Mouse (Mus musculus) kidney, embryonic 14.5 days (tissue): ENCODE measurements around the gene Tnfsf9. TPM values are rescaled to one million over a fixed set of nuclear protein-coding genes. Genes with fewer than 3 reads are reported as not detected.

Experiments
- ATAC-seq: fragments of 200-750 bp; cut with Nextera tagmentation; 2 replicates; pipeline ENCODE4 v1.8.0; 2017; ENCODE audit warnings: moderate number of reproducible peaks, mild to moderate bottlenecking, moderate TSS enrichment, moderate library complexity; ENCODE audit not compliant: low FRiP score, low TSS enrichment
- H3K27ac ChIP-seq: fragments of 300-500 bp; sonication (generic); 2 replicates; pipeline ENCODE4 v1.5.1; 2014; ENCODE audit warnings: low read depth, mild to moderate bottlenecking, low read length, moderate library complexity, mixed read lengths
- H3K27me3 ChIP-seq: fragments of 300-500 bp; sonication (generic); 2 replicates; pipeline ENCODE4 v1.6.1; 2014; ENCODE audit warnings: mild to moderate bottlenecking, low read length; ENCODE audit not compliant: control insufficient read depth, insufficient read depth
- H3K36me3 ChIP-seq: fragments of 300-500 bp; sonication (generic); 2 replicates; pipeline ENCODE4 v1.6.1; 2014; ENCODE audit warnings: low read length, mixed read lengths; ENCODE audit not compliant: control insufficient read depth, insufficient read depth
- H3K4me1 ChIP-seq: fragments of 300-500 bp; sonication (generic); 2 replicates; pipeline ENCODE4 v1.6.1; 2014; ENCODE audit warnings: low read length, mixed read lengths; ENCODE audit not compliant: control insufficient read depth, insufficient read depth
- H3K4me2 ChIP-seq: fragments of 300-500 bp; sonication (generic); replicated peaks from 2 replicates; pipeline ENCODE4 v1.6.1; 2014; ENCODE audit warnings: low read depth, mild to moderate bottlenecking, low read length
- H3K4me3 ChIP-seq: fragments of 300-500 bp; sonication (generic); 2 replicates; pipeline ENCODE4 v1.5.1; 2014; ENCODE audit warnings: mild to moderate bottlenecking, low read length
- H3K9ac ChIP-seq: fragments of 300-500 bp; sonication (generic); 2 replicates; pipeline ENCODE4 v1.6.1; 2014; ENCODE audit warnings: low read depth, mild to moderate bottlenecking, low read length, moderate library complexity
- H3K9me3 ChIP-seq: fragments of 300-500 bp; sonication (generic); 2 replicates; pipeline ENCODE4 v1.6.1; 2016; ENCODE audit warnings: low read length; ENCODE audit not compliant: control insufficient read depth
- WGBS: fragments of 180-500 bp; shearing (Covaris S2); extraction: QIAGEN DNeasy Blood & Tissue Kit; methylation state at CpG from one replicate; pipeline ENCODE4 v1.1.7; 2014; 5-methylcytosine and 5-hydroxymethylcytosine counted together
- polyA plus RNA-seq: library from polyadenylated mRNA; unstranded; fragments of >200 nt; fragmentation: Nextera tagmentation; extraction: Ambion mirVana; gene quantifications from 2 replicates; pipeline ENCODE4 v1.2.1, GENCODE M21; 2014

Gene Tnfsf9
- polyA plus RNA-seq, 1 experiment from 2014 or later, result 10.1 TPM

- H3K9ac ChIP-seq, result 0 out of 2 replicates have a peak overlapping the region, but pooled peaks have one; percentile 74
- peaks cover 6% of the 10 kb centered on the region; the same call in 1 of the 2 replicates for H3K4me1 ChIP-seq
- no peak overlapping the region for H3K27ac ChIP-seq
- peak overlapping the region; percentile 74 for H3K4me2 ChIP-seq
- H3K36me3 ChIP-seq, result no peaks in the 10 kb centered on the region
- H3K27me3 ChIP-seq, result no peaks in the 10 kb centered on the region
- 0 out of 2 replicates have a peak, but pooled peaks have one; percentile 13 for ATAC-seq
- H3K4me3 ChIP-seq, result peak overlapping the region; percentile 62; the same call in 1 of the 2 replicates
- WGBS, result 47% methylated on average over 4 of the region's 4 CpGs
- H3K9me3 ChIP-seq, result no peaks in the 10 kb centered on the region
Measured at GRCm38 (mm10) chr17:57104496-57104895, 629 bp upstream of the Tnfsf9 start.

DNA sequence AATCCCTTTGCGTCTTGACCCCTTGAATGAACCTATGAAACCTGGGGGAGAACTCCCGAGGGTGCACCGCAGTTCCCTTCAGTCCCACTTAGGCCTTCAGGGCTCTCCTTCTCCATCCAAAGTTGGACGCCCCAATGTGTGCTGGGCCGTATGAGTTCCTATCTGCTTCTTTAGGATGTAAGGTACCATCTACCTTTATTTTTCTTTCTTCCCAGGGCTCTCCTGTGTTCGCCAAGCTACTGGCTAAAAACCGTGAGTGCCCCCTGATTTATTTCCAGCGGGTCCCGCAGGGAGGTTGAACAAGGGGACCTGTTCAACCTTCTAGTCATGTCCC, 877 bp downstream of the Tnfsf9 start:
- peak overlapping the region; percentile 74 for H3K9ac ChIP-seq

DNA sequence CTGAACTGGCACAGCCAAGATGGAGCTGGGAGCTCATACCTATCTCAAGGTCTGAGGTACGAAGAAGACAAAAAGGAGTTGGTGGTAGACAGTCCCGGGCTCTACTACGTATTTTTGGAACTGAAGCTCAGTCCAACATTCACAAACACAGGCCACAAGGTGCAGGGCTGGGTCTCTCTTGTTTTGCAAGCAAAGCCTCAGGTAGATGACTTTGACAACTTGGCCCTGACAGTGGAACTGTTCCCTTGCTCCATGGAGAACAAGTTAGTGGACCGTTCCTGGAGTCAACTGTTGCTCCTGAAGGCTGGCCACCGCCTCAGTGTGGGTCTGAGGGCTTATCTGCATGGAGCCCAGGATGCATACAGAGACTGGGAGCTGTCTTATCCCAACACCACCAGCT, 1.9 kb downstream of the Tnfsf9 start:
- peaks cover 6% of the 10 kb centered on the region; the same call in 1 of the 2 replicates for H3K4me1 ChIP-seq
- H3K9me3 ChIP-seq, result no peaks in the 10 kb centered on the region
- no peak for ATAC-seq
- H3K4me3 ChIP-seq, result no peak overlapping the region
- WGBS, result 90% methylated on average over 5 of the region's 5 CpGs
- no peak overlapping the region for H3K27ac ChIP-seq
- no peak overlapping the region for H3K9ac ChIP-seq
- no peaks in the 10 kb centered on the region for H3K27me3 ChIP-seq
- H3K4me2 ChIP-seq, result no peak overlapping the region
- H3K36me3 ChIP-seq, result no peaks in the 10 kb centered on the region

More for the DNA sequence above, 877 bp downstream of the Tnfsf9 start:
- Histone ChIP-seq H3K9me3 (no peaks in the 10 kb centered on the region), H3K4me1 (peaks cover 6% of the 10 kb centered on the region; the same call in 1 of the 2 replicates), H3K27ac (no peak overlapping the region), H3K4me2 (peak overlapping the region; percentile 74), H3K27me3 (no peaks in the 10 kb centered on the region), H3K36me3 (no peaks in the 10 kb centered on the region), H3K4me3 (peak overlapping the region; percentile 62)
- ATAC-seq, result no peak
- WGBS, result 8% methylated on average over 9 of the region's 9 CpGs

- Histone ChIP-seq H3K9me3 (no peaks in the 10 kb centered on the region), H3K4me3 (no peak overlapping the region), H3K9ac (no peak overlapping the region), H3K27me3 (no peaks in the 10 kb centered on the region), H3K4me2 (no peak overlapping the region), H3K36me3 (no peaks in the 10 kb centered on the region), H3K4me1 (peaks cover 6% of the 10 kb centered on the region; the same call in 1 of the 2 replicates), H3K27ac (no peak overlapping the region)
- no peak for ATAC-seq
- WGBS, result 80% methylated on average over 7 of the region's 7 CpGs
Measured at GRCm38 (mm10) chr17:57108040-57108665, 3.0 kb downstream of the Tnfsf9 start.

DNA sequence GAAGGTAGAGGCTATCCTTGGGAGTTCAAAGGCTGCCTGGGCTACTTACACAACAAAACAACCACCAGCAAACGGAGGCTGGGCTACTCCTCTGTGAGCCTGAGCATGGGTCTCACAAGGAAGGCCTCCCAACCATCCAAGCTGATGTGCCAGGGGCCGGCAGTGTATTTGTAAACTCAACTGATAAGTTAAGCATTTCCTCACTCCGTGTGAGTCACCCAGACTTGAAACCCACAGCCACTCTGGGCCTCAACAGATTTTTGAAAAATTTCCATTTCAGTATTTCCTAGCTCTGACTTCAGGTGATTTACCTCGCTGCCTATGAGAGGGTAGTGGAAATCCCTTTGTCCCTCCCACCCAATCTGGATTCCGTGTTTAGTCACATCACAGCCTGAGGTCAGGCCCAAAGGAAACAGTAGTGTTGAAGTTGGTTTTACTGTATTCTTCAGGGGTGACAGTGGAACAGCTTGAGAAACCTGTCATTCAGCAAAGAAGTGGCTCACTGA, 3.6 kb downstream of the Tnfsf9 start:
- Histone ChIP-seq H3K27me3 (no peaks in the 10 kb centered on the region), H3K4me3 (no peak overlapping the region), H3K4me1 (peaks cover 6% of the 10 kb centered on the region; the same call in 1 of the 2 replicates), H3K27ac (no peak overlapping the region), H3K9ac (no peak overlapping the region), H3K4me2 (no peak overlapping the region), H3K36me3 (no peaks in the 10 kb centered on the region), H3K9me3 (no peaks in the 10 kb centered on the region)
- no peak for ATAC-seq
- WGBS, result 59% methylated on average over 5 of the region's 5 CpGs

- H3K9me3 ChIP-seq, result no peaks in the 10 kb centered on the region
- no peaks in the 10 kb centered on the region for H3K36me3 ChIP-seq
- no peak overlapping the region for H3K4me2 ChIP-seq
- no peak overlapping the region for H3K27ac ChIP-seq
- no peaks in the 10 kb centered on the region for H3K27me3 ChIP-seq
- H3K4me1 ChIP-seq, result peaks cover 6% of the 10 kb centered on the region; the same call in 1 of the 2 replicates
- ATAC-seq, result no peak
- no peak overlapping the region for H3K4me3 ChIP-seq
- WGBS, result 88% methylated on average over 1 of the region's 1 CpGs
- H3K9ac ChIP-seq, result no peak overlapping the region
Measured at GRCm38 (mm10) chr17:57110005-57110404, 4.9 kb downstream of the Tnfsf9 start.

GRCm38 (mm10) chr17:57112768-57113474, 7.8 kb downstream of the Tnfsf9 start:
- no peak for ATAC-seq
- Histone ChIP-seq H3K4me3 (no peak overlapping the region), H3K9ac (no peak overlapping the region), H3K27ac (no peak overlapping the region), H3K36me3 (no peaks in the 10 kb centered on the region), H3K9me3 (no peaks in the 10 kb centered on the region), H3K4me2 (no peak overlapping the region), H3K27me3 (no peaks in the 10 kb centered on the region), H3K4me1 (no peaks in the 10 kb centered on the region)
- 76% methylated on average over 10 of the region's 10 CpGs for WGBS

GRCm38 (mm10) chr17:57116801-57117200, 11.7 kb downstream of the Tnfsf9 start:
- Histone ChIP-seq H3K36me3 (no peaks in the 10 kb centered on the region), H3K9ac (no peak overlapping the region), H3K27me3 (no peaks in the 10 kb centered on the region; the same call in 1 of the 2 replicates), H3K27ac (no peak overlapping the region), H3K4me3 (no peak overlapping the region), H3K4me1 (no peaks in the 10 kb centered on the region), H3K4me2 (no peak overlapping the region), H3K9me3 (no peaks in the 10 kb centered on the region)
- no peak for ATAC-seq
- WGBS, result 76% methylated on average over 2 of the region's 2 CpGs
